In the genomic region with DNA sequence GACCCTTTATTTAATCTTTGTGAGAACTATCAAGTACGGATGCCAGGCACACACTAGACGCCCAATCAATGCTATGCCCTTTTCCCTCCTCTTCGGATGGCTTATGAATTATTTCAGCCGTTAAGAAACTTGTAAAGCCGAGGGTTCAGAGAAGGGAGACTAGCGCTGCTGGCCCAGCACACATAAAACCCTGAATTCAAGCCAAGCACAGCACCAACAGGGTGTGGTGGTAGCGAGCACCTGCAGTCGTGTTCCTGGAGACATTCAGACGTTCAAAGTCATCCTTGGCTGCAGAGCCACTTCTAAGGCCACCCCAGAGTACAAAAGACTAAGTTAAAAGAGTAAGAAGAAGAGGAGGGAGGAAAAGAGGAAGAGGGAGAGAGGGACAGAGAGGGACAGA, we compare ENCODE assay signal across 12 mouse cellular contexts.
DNase-seq lines count a peak whose midpoint lies in the region; ATAC-seq and TF ChIP-seq lines count a peak whose summit lies in the region.
"Had no signal": no experiment of that assay in that cellular context is flagged by ENCODE, and none has a peak within 500 bp of the region (broad histone marks: within the 10 kb centered on the region; RNA-seq: fewer than 3 reads in every experiment).

No protein-coding gene starts in this region.

- H3K36me3 ChIP-seq in heart, embryonic 10.5 days = no peaks in the 10 kb centered on the region
- H3K36me3 ChIP-seq in heart, embryonic 11.5 days (ENCODE audit: control insufficient read depth, insufficient read depth, low read length) = no peaks in the 10 kb centered on the region
- H3K36me3 ChIP-seq in lung, postnatal 0 days (ENCODE audit: insufficient read depth, low read length) = no peaks in the 10 kb centered on the region
- H3K36me3 ChIP-seq in limb, embryonic 14.5 days (ENCODE audit: control insufficient read depth, insufficient read depth, low read length) = no peaks in the 10 kb centered on the region
- no peaks in the 10 kb centered on the region for H3K36me3 ChIP-seq in hindbrain, embryonic 12.5 days

- DNase-seq in heart, embryonic 10.5 days (ENCODE audit: low spot score) = no peak
- peak; percentile 11 for DNase-seq in lung, postnatal 0 days (ENCODE audit: low spot score)
- no peak for DNase-seq in lung, postnatal 25 days (ENCODE audit: low spot score)
- DNase-seq in limb, embryonic 14.5 days (ENCODE audit: low spot score) = no peak
- DNase-seq in thymus, postnatal 36 days = peak; percentile 24 to 45
- DNase-seq in right cerebral cortex, postnatal 36 days (ENCODE audit: low spot score in 2 of 2) = no peak
- DNase-seq: cerebellum, postnatal 25 days; left cerebral cortex, postnatal 4 days had no signal

- no peak overlapping the region for H3K4me3 ChIP-seq in heart, embryonic 10.5 days
- no peak overlapping the region for H3K4me3 ChIP-seq in heart, embryonic 11.5 days (ENCODE audit: low read depth, low read length)
- no peak overlapping the region for H3K4me3 ChIP-seq in lung, postnatal 0 days (ENCODE audit: low read depth, low read length)
- H3K4me3 ChIP-seq in limb, embryonic 14.5 days (replicated peaks; ENCODE audit: low read length) = no peak overlapping the region
- no peak overlapping the region for H3K4me3 ChIP-seq in hindbrain, embryonic 12.5 days

- no peak for TF ChIP-seq EP300 in lung, postnatal 0 days (IDR thresholded peaks at IDR 0.05)

- H3K9me3 ChIP-seq in heart, embryonic 10.5 days = no peaks in the 10 kb centered on the region
- H3K9me3 ChIP-seq in heart, embryonic 11.5 days (replicated peaks; ENCODE audit: control insufficient read depth, low read length) = peaks cover 5% of the 10 kb centered on the region; the same call in 1 of the 2 replicates
- H3K9me3 ChIP-seq in lung, postnatal 0 days (ENCODE audit: low read length) = peaks cover 5% of the 10 kb centered on the region; the same call in 1 of the 2 replicates
- peaks cover 8% of the 10 kb centered on the region; the same call in 1 of the 2 replicates for H3K9me3 ChIP-seq in limb, embryonic 14.5 days (ENCODE audit: control insufficient read depth, low read length)
- H3K9me3 ChIP-seq in hindbrain, embryonic 12.5 days (replicated peaks) = peaks cover 8% of the 10 kb centered on the region

- TF ChIP-seq POLR2A in limb, embryonic 14.5 days (IDR thresholded peaks at IDR 0.05; ENCODE audit: borderline replicate concordance, extremely low read depth, insufficient read depth, insufficient read length) = no peak

- H3K27me3 ChIP-seq in heart, embryonic 10.5 days (ENCODE audit: insufficient read depth, poor library complexity, severe bottlenecking) = no peaks in the 10 kb centered on the region
- no peaks in the 10 kb centered on the region for H3K27me3 ChIP-seq in heart, embryonic 11.5 days (ENCODE audit: control insufficient read depth, insufficient read depth, low read length)
- H3K27me3 ChIP-seq in lung, postnatal 0 days (replicated peaks; ENCODE audit: insufficient read depth, low read length) = no peaks in the 10 kb centered on the region
- no peaks in the 10 kb centered on the region for H3K27me3 ChIP-seq in limb, embryonic 14.5 days (ENCODE audit: control insufficient read depth, insufficient read depth, low read length)
- H3K27me3 ChIP-seq in hindbrain, embryonic 12.5 days = no peaks in the 10 kb centered on the region; the same call in 1 of the 2 replicates

- H3K9ac ChIP-seq in heart, embryonic 11.5 days (ENCODE audit: low read depth, low read length) = no peak overlapping the region
- no peak overlapping the region for H3K9ac ChIP-seq in lung, postnatal 0 days (replicated peaks; ENCODE audit: low read depth)
- H3K9ac ChIP-seq in limb, embryonic 14.5 days (ENCODE audit: low read depth, low read length, severe bottlenecking) = 0 out of 2 replicates have a peak overlapping the region, but pooled peaks have one; percentile 5
- H3K9ac ChIP-seq in hindbrain, embryonic 12.5 days = no peak overlapping the region

- WGBS in heart, embryonic 10.5 days = 56% methylated on average over 9 of the region's 9 CpGs
- WGBS in heart, embryonic 11.5 days (ENCODE audit: insufficient replicate concordance) = 43% methylated on average over 9 of the region's 9 CpGs
- 14% methylated on average over 9 of the region's 9 CpGs for WGBS in lung, postnatal 0 days
- WGBS in limb, embryonic 14.5 days = 18% methylated on average over 9 of the region's 9 CpGs
- 46% methylated on average over 9 of the region's 9 CpGs for WGBS in hindbrain, embryonic 12.5 days

- ATAC-seq in heart, embryonic 11.5 days (replicated peaks; ENCODE audit: insufficient number of reproducible peaks, low FRiP score, low TSS enrichment) = no peak
- ATAC-seq in lung, postnatal 0 days = no peak
- ATAC-seq in limb, embryonic 14.5 days (ENCODE audit: low FRiP score, low read depth) = no peak
- no peak for ATAC-seq in hindbrain, embryonic 12.5 days (ENCODE audit: low FRiP score)
- ATAC-seq: CD4-positive, CD25-positive, alpha-beta regulatory T cell, adult 4 months; hindbrain, embryonic 16.5 days had no signal

- no peak overlapping the region for H3K4me2 ChIP-seq in heart, embryonic 11.5 days
- H3K4me2 ChIP-seq in lung, postnatal 0 days (replicated peaks; ENCODE audit: low read depth, low read length) = peak overlapping the region; percentile 33
- peak overlapping the region; percentile 22 for H3K4me2 ChIP-seq in limb, embryonic 14.5 days (replicated peaks; ENCODE audit: low read depth, low read length, severe bottlenecking)
- no peak overlapping the region for H3K4me2 ChIP-seq in hindbrain, embryonic 12.5 days (replicated peaks)

- H3K4me1 ChIP-seq in heart, embryonic 10.5 days = peaks cover 46% of the 10 kb centered on the region
- H3K4me1 ChIP-seq in heart, embryonic 11.5 days (ENCODE audit: control insufficient read depth, insufficient read depth, low read length) = peaks cover 33% of the 10 kb centered on the region
- no peaks in the 10 kb centered on the region; the same call in 1 of the 2 replicates for H3K4me1 ChIP-seq in lung, postnatal 0 days (ENCODE audit: insufficient read depth, low read depth, low read length)
- peaks cover 28% of the 10 kb centered on the region for H3K4me1 ChIP-seq in limb, embryonic 14.5 days (ENCODE audit: control insufficient read depth, insufficient read depth, low read length)
- peaks cover 21% of the 10 kb centered on the region for H3K4me1 ChIP-seq in hindbrain, embryonic 12.5 days

- TF ChIP-seq CTCF in lung, postnatal 0 days (IDR thresholded peaks at IDR 0.05) = no peak

- H3K27ac ChIP-seq in heart, embryonic 10.5 days = peak overlapping the region; percentile 38
- H3K27ac ChIP-seq in heart, embryonic 11.5 days (ENCODE audit: low read depth, low read length) = no peak overlapping the region
- H3K27ac ChIP-seq in lung, postnatal 0 days (ENCODE audit: low read length) = no peak overlapping the region
- H3K27ac ChIP-seq in limb, embryonic 14.5 days (replicated peaks; ENCODE audit: low read depth, low read length) = no peak overlapping the region
- H3K27ac ChIP-seq in hindbrain, embryonic 12.5 days = no peak overlapping the region

Comparison
In these comparisons a context has a peak if more than half of its experiments do, and no peak if none do; other contexts are left out.
1. DNase-seq: peak in lung, postnatal 0 days (single experiment) and thymus, postnatal 36 days (2 of 2); none in heart, embryonic 10.5 days (single experiment), lung, postnatal 25 days (single experiment), limb, embryonic 14.5 days (single experiment) and right cerebral cortex, postnatal 36 days (0 of 2).
2. H3K4me2 ChIP-seq: peak in lung, postnatal 0 days (single experiment) and limb, embryonic 14.5 days (single experiment); none in heart, embryonic 11.5 days (single experiment) and hindbrain, embryonic 12.5 days (single experiment).